Mouse (Mus musculus) neural tube, embryonic 15.5 days (tissue): Measurements from ENCODE around the gene Gpr62. TPM values are rescaled to one million over a fixed set of nuclear protein-coding genes. Genes with fewer than 3 reads are reported as not detected.
"Not testable (repeated sequence)": the region's sequence is repeated elsewhere in the genome, so short reads cannot be mapped to it uniquely, and the experiment has no call there.

ENCODE experiments used
- ATAC-seq: fragments of 200-750 bp; cut with Nextera tagmentation; 2 replicates; pipeline ENCODE4 v1.8.0; 2017; ENCODE audit warnings: mild to moderate bottlenecking, moderate TSS enrichment, moderate library complexity; ENCODE audit not compliant: low FRiP score
- H3K27ac ChIP-seq: fragments of 300-500 bp; sonication (generic); replicated peaks from 2 replicates; pipeline ENCODE4 v1.5.1; 2015; ENCODE audit warnings: mild to moderate bottlenecking, inconsistent platforms
- H3K27me3 ChIP-seq: fragments of 300-500 bp; sonication (generic); replicated peaks from 2 replicates; pipeline ENCODE4 v1.6.1; 2015; ENCODE audit warnings: inconsistent platforms
- H3K36me3 ChIP-seq: fragments of 300-500 bp; sonication (generic); 2 replicates; pipeline ENCODE4 v1.6.1; 2015; ENCODE audit warnings: inconsistent platforms
- H3K4me1 ChIP-seq: fragments of 300-500 bp; sonication (generic); 2 replicates; pipeline ENCODE4 v1.6.1; 2015; ENCODE audit warnings: inconsistent platforms
- H3K4me2 ChIP-seq: fragments of 300-500 bp; sonication (generic); 2 replicates; pipeline ENCODE4 v1.6.1; 2015; ENCODE audit warnings: inconsistent platforms, mild to moderate bottlenecking, moderate library complexity
- H3K4me3 ChIP-seq: fragments of 300-500 bp; sonication (generic); replicated peaks from 2 replicates; pipeline ENCODE4 v1.5.1; 2015; ENCODE audit warnings: mild to moderate bottlenecking, inconsistent platforms
- H3K9ac ChIP-seq: fragments of 300-500 bp; sonication (generic); replicated peaks from 2 replicates; pipeline ENCODE4 v1.6.1; 2015; ENCODE audit warnings: mild to moderate bottlenecking, inconsistent platforms
- H3K9me3 ChIP-seq: fragments of 300-500 bp; sonication (generic); replicated peaks from 2 replicates; pipeline ENCODE4 v1.6.1; 2016; ENCODE audit warnings: inconsistent platforms
- WGBS: fragments of 180-500 bp; shearing (Covaris S2); methylation state at CpG from one replicate; pipeline ENCODE4 v1.1.7; 2015; ENCODE audit warnings: mixed read lengths; 5-methylcytosine and 5-hydroxymethylcytosine counted together
- polyA plus RNA-seq: library from polyadenylated mRNA; unstranded; fragments of >200 nt; fragmentation: Nextera tagmentation; extraction: Ambion mirVana; gene quantifications from 2 replicates; pipeline ENCODE4 v1.2.1, GENCODE M21; 2015

Gpr62 gene
- polyA plus RNA-seq: 1.1 and 1.4 TPM in 2 replicates

DNA sequence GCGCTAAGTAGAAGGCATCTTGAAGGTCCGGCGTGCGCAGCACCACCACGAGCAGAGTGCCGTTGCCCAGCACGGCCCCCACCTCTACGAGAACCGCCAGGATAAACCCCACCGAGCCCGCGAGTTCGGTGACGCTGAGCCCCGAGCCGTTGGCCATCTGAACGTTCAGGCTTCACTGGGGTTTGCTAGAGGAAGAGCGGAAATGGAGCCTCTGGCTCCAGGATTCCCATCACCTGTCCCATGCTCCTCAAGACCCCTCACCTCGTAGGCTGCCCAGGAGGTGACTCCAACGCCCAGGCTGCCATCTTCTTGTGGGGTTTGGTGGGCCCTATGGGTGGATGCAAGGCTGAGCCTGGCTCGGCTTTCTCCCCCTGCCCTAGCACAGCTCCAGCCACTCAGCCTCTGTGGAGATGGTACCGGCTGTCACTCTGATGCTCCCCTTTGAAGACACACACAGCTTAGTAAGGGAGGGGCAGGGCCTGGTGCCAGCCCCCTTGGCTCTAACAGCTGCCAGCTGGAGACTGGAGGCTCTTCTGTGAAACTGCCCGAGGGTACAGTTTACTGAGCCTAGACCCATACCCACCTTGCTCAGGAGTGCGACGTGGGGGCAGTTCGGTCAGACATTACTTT, at the start of gene Gpr62:
Gene Gpr62 (minus strand): TSS at position 368 of the 630 bp plus-strand sequence.
- Histone ChIP-seq H3K9me3 (no peaks in the 10 kb centered on the region), H3K27ac (peak within 1 kb of the TSS; percentile 91), H3K4me1 (peaks cover 27% of the 10 kb centered on the region), H3K9ac (peak within 1 kb of the TSS; percentile 84), H3K27me3 (no peaks in the 10 kb centered on the region), H3K36me3 (peaks cover 32% of the 10 kb centered on the region), H3K4me3 (peak within 1 kb of the TSS; percentile 53), H3K4me2 (peak within 1 kb of the TSS; percentile 95)
- 22% methylated on average over 26 of the region's 26 CpGs for WGBS
- ATAC-seq: peak; percentile 43

GRCm38 (mm10) chr9:106514273-106514672, 48.5 kb upstream of the Gpr62 start, which contains the start of gene Iqcf5:
TSS of gene Iqcf5 (plus strand) at chr9:106514573.
- WGBS: 88% methylated on average over 4 of the region's 4 CpGs
- no peaks in the 10 kb centered on the region for H3K9me3 ChIP-seq
- no peak within 1 kb of the TSS for H3K4me3 ChIP-seq
- H3K4me1 ChIP-seq: no peaks in the 10 kb centered on the region
- no peak for ATAC-seq
- H3K9ac ChIP-seq: no peak within 1 kb of the TSS
- H3K27ac ChIP-seq: no peak within 1 kb of the TSS
- no peaks in the 10 kb centered on the region for H3K27me3 ChIP-seq
- H3K36me3 ChIP-seq: no peaks in the 10 kb centered on the region
- H3K4me2 ChIP-seq: no peak within 1 kb of the TSS

DNA sequence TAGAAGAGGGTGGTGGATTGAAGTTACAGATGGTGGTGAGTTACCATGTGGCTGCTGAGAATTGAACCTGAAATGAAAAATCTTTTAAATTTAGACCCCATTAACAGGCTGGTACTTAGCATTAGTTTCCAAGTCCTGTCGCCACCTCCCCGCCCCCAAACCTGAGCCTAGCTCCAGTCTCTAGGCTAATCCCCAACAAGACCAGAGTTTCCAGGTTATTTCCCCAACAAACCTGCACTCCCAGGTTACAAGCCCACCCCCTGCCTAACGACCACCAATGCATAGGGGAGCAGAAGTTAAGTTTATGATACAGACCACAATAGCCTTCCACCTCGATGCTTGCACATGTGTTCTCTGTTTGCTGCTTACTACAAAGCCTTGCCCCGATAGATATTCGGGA, 47.8 kb upstream of the Gpr62 start:
- Histone ChIP-seq H3K27me3 (no peaks in the 10 kb centered on the region), H3K4me1 (no peaks in the 10 kb centered on the region), H3K27ac (no peak overlapping the region), H3K4me3 (no peak overlapping the region), H3K9ac (no peak overlapping the region), H3K9me3 (no peaks in the 10 kb centered on the region), H3K36me3 (no peaks in the 10 kb centered on the region), H3K4me2 (no peak overlapping the region)
- WGBS: 73% methylated on average over 6 of the region's 6 CpGs
- ATAC-seq: no peak

- Histone ChIP-seq H3K27me3 (no peaks in the 10 kb centered on the region), H3K36me3 (no peaks in the 10 kb centered on the region), H3K9me3 (no peaks in the 10 kb centered on the region), H3K4me1 (no peaks in the 10 kb centered on the region), H3K4me2 (no peak overlapping the region), H3K9ac (no peak overlapping the region), H3K27ac (no peak overlapping the region), H3K4me3 (no peak overlapping the region)
- WGBS: 55% methylated on average over 13 of the region's 13 CpGs
- ATAC-seq: no peak
These were observed 47.2 kb upstream of the Gpr62 start for GRCm38 (mm10) chr9:106512729-106513450.

- ATAC-seq: no peak
These were observed 43.6 kb upstream of the Gpr62 start for GRCm38 (mm10) chr9:106509356-106509755.

GRCm38 (mm10) chr9:106504246-106504645, 38.5 kb upstream of the Gpr62 start:
- no peaks in the 10 kb centered on the region for H3K27me3 ChIP-seq
- 75% methylated on average over 6 of the region's 6 CpGs for WGBS

More at GRCm38 (mm10) chr9:106509356-106509755, 43.6 kb upstream of the Gpr62 start:
- Histone ChIP-seq H3K9ac (no peak overlapping the region), H3K4me3 (no peak overlapping the region), H3K27ac (no peak overlapping the region), H3K4me1 (no peaks in the 10 kb centered on the region), H3K27me3 (no peaks in the 10 kb centered on the region), H3K4me2 (no peak overlapping the region), H3K36me3 (no peaks in the 10 kb centered on the region), H3K9me3 (no peaks in the 10 kb centered on the region)
- WGBS: 90% methylated on average over 10 of the region's 10 CpGs

DNA sequence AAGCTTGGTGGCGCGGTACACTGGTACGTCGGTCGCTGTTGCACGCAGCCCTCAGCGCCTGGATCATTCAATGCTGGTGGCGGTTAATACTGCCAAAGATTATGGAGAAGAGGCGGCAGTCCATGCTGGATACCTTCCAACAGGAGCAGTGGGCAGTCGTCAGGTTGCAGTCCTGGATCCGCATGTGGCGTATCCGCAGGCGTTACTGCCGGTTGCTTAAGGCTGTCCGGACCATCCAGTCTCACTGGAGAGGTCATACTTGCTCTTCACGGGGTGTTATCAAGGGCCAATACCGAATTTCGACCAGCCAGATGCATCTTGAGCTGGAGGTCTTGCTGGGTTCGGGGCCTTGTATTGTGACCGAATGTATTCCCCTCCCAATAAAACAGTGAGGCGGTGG, 36.1 kb upstream of the Gpr62 start:
- 90% methylated on average over 22 of the region's 22 CpGs for WGBS
- no peak overlapping the region for H3K4me2 ChIP-seq
- H3K36me3 ChIP-seq: no peaks in the 10 kb centered on the region
- H3K27ac ChIP-seq: no peak overlapping the region
- H3K9ac ChIP-seq: no peak overlapping the region
- H3K27me3 ChIP-seq: no peaks in the 10 kb centered on the region
- H3K9me3 ChIP-seq: no peaks in the 10 kb centered on the region
- H3K4me3 ChIP-seq: no peak overlapping the region
- ATAC-seq: no peak
- no peaks in the 10 kb centered on the region for H3K4me1 ChIP-seq

More at GRCm38 (mm10) chr9:106504246-106504645, 38.5 kb upstream of the Gpr62 start:
- no peaks in the 10 kb centered on the region for H3K4me1 ChIP-seq
- H3K9me3 ChIP-seq: no peaks in the 10 kb centered on the region
- no peak overlapping the region for H3K4me3 ChIP-seq
- H3K4me2 ChIP-seq: no peak overlapping the region
- ATAC-seq: no peak
- no peak overlapping the region for H3K27ac ChIP-seq
- H3K36me3 ChIP-seq: no peaks in the 10 kb centered on the region
- no peak overlapping the region for H3K9ac ChIP-seq

- no peak within 1 kb of the TSS for H3K9ac ChIP-seq
- H3K27ac ChIP-seq: no peak within 1 kb of the TSS
- H3K9me3 ChIP-seq: no peaks in the 10 kb centered on the region
- no peaks in the 10 kb centered on the region for H3K4me1 ChIP-seq
- H3K27me3 ChIP-seq: no peaks in the 10 kb centered on the region
- no peak within 1 kb of the TSS for H3K4me3 ChIP-seq
- H3K4me2 ChIP-seq: no peak within 1 kb of the TSS
- WGBS: 94% methylated on average over 6 of the region's 6 CpGs
- H3K36me3 ChIP-seq: no peaks in the 10 kb centered on the region
- ATAC-seq: no peak
These were observed 33.9 kb upstream of the Gpr62 start, which contains the start of gene Iqcf1 for GRCm38 (mm10) chr9:106499667-106500066. TSS of gene Iqcf1 (plus strand) at chr9:106499967.

GRCm38 (mm10) chr9:106487602-106488001, 21.9 kb upstream of the Gpr62 start:
- H3K27ac ChIP-seq, ATAC-seq, H3K9me3 ChIP-seq, H3K4me2 ChIP-seq, H3K4me3 ChIP-seq, H3K4me1 ChIP-seq, H3K9ac ChIP-seq, H3K27me3 ChIP-seq: not testable (repeated sequence)
- WGBS: 90% methylated on average over 6 of the region's 6 CpGs
- H3K36me3 ChIP-seq: peaks cover 39% of the 10 kb centered on the region

GRCm38 (mm10) chr9:106485076-106485475, 19.3 kb upstream of the Gpr62 start:
- H3K36me3 ChIP-seq: peaks cover 57% of the 10 kb centered on the region
- H3K27me3 ChIP-seq: no peaks in the 10 kb centered on the region
- no peaks in the 10 kb centered on the region for H3K9me3 ChIP-seq
- no peak for ATAC-seq
- H3K9ac ChIP-seq: no peak overlapping the region
- H3K27ac ChIP-seq: no peak overlapping the region
- H3K4me1 ChIP-seq: no peaks in the 10 kb centered on the region
- no peak overlapping the region for H3K4me2 ChIP-seq
- 83% methylated on average over 10 of the region's 10 CpGs for WGBS
- no peak overlapping the region for H3K4me3 ChIP-seq

GRCm38 (mm10) chr9:106483606-106484005, 17.9 kb upstream of the Gpr62 start:
- H3K4me2 ChIP-seq: no peak overlapping the region
- no peak overlapping the region for H3K4me3 ChIP-seq
- H3K27me3 ChIP-seq: no peaks in the 10 kb centered on the region
- no peak overlapping the region for H3K27ac ChIP-seq
- H3K9me3 ChIP-seq: no peaks in the 10 kb centered on the region
- peaks cover 9% of the 10 kb centered on the region for H3K4me1 ChIP-seq
- ATAC-seq: no peak
- no peak overlapping the region for H3K9ac ChIP-seq
- WGBS: 91% methylated on average over 17 of the region's 17 CpGs
- H3K36me3 ChIP-seq: peaks cover 57% of the 10 kb centered on the region

DNA sequence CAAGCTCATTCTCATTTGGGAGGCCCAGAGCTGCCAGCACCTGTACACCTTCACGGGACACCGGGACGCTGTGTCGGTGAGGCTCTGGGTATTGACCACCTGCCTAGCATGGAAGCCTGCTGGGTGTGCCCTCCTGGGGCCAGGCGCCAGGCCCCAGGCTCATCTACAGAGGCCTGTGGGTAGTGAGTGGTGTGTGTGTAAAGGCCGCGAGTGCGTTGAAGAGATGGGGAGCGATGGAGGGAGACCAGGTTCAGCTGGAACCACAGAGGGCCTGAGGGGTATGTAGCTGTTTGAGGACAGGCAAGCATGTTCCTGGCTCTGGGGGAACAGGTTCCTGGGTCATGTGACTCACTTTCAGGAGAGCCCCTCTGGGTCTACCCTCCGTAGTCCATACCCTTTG, 17.4 kb upstream of the Gpr62 start:
- Histone ChIP-seq H3K27ac (no peak overlapping the region), H3K9me3 (no peaks in the 10 kb centered on the region), H3K9ac (no peak overlapping the region), H3K4me3 (no peak overlapping the region), H3K27me3 (no peaks in the 10 kb centered on the region), H3K36me3 (peaks cover 57% of the 10 kb centered on the region), H3K4me1 (peaks cover 14% of the 10 kb centered on the region), H3K4me2 (no peak overlapping the region)
- WGBS: 99% methylated on average over 10 of the region's 10 CpGs
- no peak for ATAC-seq
